Mouse (Mus musculus): ENCODE data around the gene Atn1. TPM values are rescaled to one million over a fixed set of nuclear protein-coding genes. Genes with fewer than 3 reads are reported as not detected.
"Not testable (repeated sequence)": the region's sequence is repeated elsewhere in the genome, so short reads cannot be mapped to it uniquely, and the experiment has no call there.

Gene Atn1
- polyA plus RNA-seq (2016; fragmentation: Nextera tagmentation; extraction: Ambion mirVana) = 16.8 and 17.4 TPM in 2 replicates

DNA sequence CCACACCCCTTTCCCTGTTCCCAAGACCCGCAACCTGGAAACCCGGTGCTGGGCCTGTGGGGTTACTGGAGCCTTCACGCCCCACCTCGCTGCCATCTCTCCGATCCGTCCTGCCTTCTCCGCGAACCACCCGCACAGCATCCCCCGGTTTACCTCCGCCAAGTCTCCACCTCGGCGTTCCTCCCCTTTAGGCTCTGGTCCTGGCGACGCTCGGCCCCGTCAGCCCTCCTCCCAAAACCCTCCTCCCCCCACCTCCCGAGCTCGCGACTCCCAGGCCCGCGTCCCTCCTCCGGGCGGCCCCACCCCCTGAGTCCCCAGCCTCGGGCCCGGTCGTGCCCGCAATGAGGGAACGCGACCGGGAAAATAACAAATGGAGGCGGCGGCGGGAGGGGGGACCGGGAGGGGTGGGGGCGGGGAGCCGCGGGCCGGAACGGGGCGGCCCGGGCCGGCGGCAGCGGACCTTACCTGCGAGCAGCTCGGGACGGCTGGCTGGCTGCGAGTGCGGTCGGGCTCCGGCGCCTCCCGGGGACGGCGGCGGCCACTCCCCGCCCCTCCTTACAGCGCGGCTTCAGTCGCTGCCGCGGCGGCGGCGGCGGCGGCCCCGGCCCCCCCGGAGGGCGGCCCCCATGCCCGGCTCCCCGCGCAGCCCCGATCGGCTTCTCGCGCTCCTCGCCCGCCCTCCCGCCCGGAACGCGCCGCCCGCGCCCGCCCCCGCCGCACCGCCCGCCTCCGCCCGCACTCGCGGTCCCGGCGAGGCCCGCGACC, at the start of gene Atn1, which contains the start of gene Gm45234:
Atn1 (minus strand) TSS at position 694 of the 765 bp plus-strand sequence.
Gm45234 (minus strand) TSS at position 191 of the 765 bp plus-strand sequence.
- Histone ChIP-seq H3K9me3 (no peaks in the 10 kb centered on the region), H3K4me2 (replicated peaks) (peak within 1 kb of the TSS; percentile 75), H3K27ac (peak within 1 kb of the TSS; percentile 97), H3K27me3 (replicated peaks) (no peaks in the 10 kb centered on the region), H3K9ac (peak within 1 kb of the TSS; percentile 97), H3K36me3 (0 out of 2 replicates have a peak, but pooled peaks cover 3% of the 10 kb centered on the region), H3K4me3 (peak within 1 kb of the TSS; percentile 87), H3K4me1 (peaks cover 46% of the 10 kb centered on the region)
- under 1% methylated on average over 75 of the region's 100 CpGs for WGBS
- peak; percentile 74 for ATAC-seq (ENCODE audit: low FRiP score, low read depth)

DNA sequence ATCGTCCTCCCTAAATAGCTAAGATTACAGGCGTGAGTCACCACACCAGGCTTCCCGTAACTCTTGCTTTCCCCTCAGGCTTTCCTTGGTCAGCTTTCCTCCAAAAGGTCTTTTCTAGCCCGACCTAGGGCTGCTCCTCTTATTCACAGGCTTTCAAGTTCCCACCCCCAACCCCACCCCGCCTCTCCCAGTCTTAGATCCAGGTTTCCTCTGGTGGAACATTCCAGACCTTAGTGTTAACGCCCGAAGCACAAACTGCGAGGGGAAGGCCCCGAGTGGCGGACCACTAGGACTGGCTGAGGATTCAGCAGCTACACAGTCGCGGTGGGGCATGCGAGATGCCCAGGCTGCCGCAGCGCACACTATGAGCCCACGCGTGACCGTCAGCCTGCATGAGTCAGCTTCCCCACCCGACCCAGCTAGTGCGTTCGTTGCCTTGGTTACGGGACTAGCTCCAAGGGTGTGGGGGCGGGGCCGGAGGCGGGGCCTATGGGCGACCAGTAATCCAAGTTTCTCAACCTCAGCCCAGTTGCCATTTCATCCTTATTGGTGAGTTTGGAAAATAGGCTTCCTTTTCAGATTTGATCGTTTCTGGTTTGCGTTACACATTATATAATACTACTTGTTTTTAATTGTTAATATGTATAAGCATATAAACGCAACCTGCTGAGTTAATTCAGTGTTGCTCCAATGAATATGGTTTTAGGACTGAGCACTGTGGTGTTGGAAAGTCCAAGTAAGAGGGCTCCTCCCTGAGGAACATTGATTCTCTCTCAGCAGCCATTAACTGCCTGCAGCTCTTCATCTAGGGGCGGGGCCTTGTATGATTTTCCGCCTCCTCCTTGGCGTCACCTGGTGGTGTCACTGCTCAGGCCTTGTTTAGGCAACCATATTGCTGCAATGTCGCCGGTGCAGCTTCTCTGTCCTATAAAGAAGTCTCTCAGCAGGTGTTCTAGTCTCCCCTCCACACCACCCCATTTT, 49.3 kb upstream of the Atn1 start:
- Histone ChIP-seq H3K4me3 (peak overlapping the region; percentile 34), H3K9me3 (no peaks in the 10 kb centered on the region), H3K4me2 (replicated peaks) (peak overlapping the region; percentile 81), H3K27ac (no peak overlapping the region), H3K27me3 (replicated peaks) (no peaks in the 10 kb centered on the region), H3K4me1 (peaks cover 28% of the 10 kb centered on the region), H3K9ac (peak overlapping the region; percentile 48), H3K36me3 (no peaks in the 10 kb centered on the region)
- peak; percentile 82 for ATAC-seq (ENCODE audit: low FRiP score, low read depth)
- 1% methylated on average over 34 of the region's 34 CpGs for WGBS

DNA sequence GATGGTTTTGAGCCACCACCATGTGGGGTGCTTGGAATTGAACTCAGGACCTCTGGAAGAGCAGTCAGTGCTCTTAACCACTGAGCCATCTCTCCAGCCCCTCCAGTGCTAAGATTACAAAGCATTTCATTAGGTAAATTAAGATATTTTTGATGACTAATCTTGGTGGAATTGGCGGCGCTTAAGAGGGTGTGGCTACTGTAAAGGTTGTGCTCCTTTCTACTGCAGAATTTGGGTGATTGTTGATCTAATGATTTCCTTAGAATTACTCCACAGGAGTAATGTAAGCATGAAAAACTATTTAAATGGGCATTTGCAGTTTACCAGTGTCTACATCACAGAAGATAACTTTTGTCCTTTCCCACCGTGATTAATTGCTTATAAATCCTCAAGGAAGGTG, 48.0 kb upstream of the Atn1 start:
- Histone ChIP-seq H3K4me3 (no peak overlapping the region), H3K27me3 (replicated peaks) (no peaks in the 10 kb centered on the region), H3K36me3 (no peaks in the 10 kb centered on the region), H3K4me1 (peaks cover 19% of the 10 kb centered on the region), H3K9ac (no peak overlapping the region), H3K9me3 (no peaks in the 10 kb centered on the region), H3K27ac (no peak overlapping the region), H3K4me2 (replicated peaks) (no peak overlapping the region)
- WGBS = 92% methylated on average over 3 of the region's 3 CpGs
- no peak for ATAC-seq (ENCODE audit: low FRiP score, low read depth)

DNA sequence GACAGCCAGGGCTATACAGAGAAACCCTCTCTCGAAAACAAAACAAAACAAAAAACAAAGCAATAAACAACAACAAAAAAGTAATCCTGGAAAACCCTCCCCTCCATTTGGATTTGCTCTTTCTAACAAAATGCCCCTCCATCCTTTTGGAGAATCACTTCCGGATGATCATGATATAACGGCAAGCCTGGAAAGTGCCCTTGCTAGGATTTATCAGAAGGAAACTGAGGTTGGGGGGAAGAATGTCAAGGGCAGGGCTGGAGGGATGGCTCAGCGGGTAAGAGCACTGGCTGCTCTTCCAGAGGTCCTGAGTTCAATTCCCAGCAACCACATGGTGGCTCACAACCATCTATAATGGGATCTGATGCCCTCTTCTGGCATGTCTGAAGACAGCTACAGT, 47.4 kb upstream of the Atn1 start:
- not testable (repeated sequence) for H3K4me2 ChIP-seq (replicated peaks); H3K4me3 ChIP-seq; H3K9ac ChIP-seq; H3K27ac ChIP-seq; H3K36me3 ChIP-seq; H3K9me3 ChIP-seq; H3K27me3 ChIP-seq (replicated peaks); ATAC-seq (ENCODE audit: low FRiP score, low read depth)
- WGBS = 98% methylated on average over 4 of the region's 4 CpGs
- H3K4me1 ChIP-seq = peaks cover 12% of the 10 kb centered on the region

DNA sequence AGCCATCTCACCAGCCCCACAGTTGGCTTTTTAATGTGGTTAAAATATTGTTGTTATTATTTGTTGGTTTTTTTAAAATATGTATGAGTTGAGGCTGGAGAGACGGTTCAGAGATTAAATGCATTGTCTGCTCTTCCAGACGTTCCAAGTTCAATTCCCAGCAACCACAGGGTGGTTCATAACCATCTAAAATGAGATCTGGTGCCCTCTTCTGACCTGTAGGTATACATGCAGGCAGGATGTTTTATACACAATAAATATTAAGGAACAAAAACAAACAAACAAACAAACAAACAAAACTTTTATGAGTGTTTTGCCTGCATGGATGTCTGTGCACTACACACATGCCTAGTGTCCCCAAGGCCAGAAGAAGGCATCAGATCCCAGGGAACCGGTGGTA, 46.7 kb upstream of the Atn1 start:
- Histone ChIP-seq H3K27me3 (replicated peaks) (no peaks in the 10 kb centered on the region), H3K36me3 (no peaks in the 10 kb centered on the region), H3K9ac (no peak overlapping the region), H3K9me3 (no peaks in the 10 kb centered on the region), H3K27ac (no peak overlapping the region), H3K4me3 (no peak overlapping the region), H3K4me2 (replicated peaks) (no peak overlapping the region), H3K4me1 (peaks cover 6% of the 10 kb centered on the region)
- ATAC-seq (ENCODE audit: low FRiP score, low read depth) = no peak
- WGBS = 75% methylated on average over 3 of the region's 3 CpGs

DNA sequence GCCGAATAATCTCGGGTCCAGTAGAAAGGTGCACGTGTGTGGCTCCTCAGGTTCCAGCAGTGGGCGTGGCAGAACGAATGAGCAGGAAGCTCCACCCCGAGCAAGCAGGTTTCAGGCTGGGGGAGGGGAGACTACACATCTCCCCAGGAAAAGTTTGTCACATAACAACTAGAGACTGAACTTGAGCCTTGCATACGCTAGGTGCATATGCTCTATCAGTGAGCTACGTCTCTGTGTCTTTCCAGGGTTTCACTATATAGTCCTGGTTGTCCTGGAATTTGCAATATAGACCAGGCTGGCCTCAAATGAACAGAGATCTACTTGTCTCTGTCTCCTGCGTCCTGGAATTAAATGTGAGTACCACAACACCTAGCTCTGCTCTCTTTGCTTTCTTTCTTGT, 46.1 kb upstream of the Atn1 start:
- not testable (repeated sequence) for H3K9me3 ChIP-seq; H3K36me3 ChIP-seq; H3K4me1 ChIP-seq; ATAC-seq (ENCODE audit: low FRiP score, low read depth); H3K9ac ChIP-seq; H3K27me3 ChIP-seq (replicated peaks); H3K27ac ChIP-seq; H3K4me3 ChIP-seq
- 0 out of 2 replicates have a peak overlapping the region, but pooled peaks have one; percentile 16 for H3K4me2 ChIP-seq (replicated peaks)
- WGBS = 20% methylated on average over 6 of the region's 9 CpGs

DNA sequence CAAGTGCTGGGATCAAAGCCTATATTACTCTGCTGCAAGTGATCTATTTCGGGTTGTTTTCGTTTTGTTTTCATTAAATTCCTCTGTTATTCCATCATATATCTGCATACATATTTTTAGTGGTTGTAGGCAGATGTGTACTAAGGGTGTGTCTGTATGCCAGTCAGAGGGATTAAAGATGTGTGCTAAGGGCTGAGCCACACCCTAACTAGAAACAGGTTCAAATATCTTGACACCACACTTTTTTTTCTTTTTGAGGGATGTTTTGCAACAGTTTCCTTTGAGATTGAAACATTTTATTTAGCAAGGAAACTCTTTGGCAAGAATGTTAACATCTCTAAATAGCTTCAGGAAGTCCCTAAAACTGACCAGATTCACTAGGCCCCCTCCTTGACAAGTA, 39.9 kb upstream of the Atn1 start:
- 84% methylated on average over 2 of the region's 2 CpGs for WGBS
- Histone ChIP-seq H3K9me3 (no peaks in the 10 kb centered on the region), H3K4me3 (no peak overlapping the region), H3K27me3 (replicated peaks) (no peaks in the 10 kb centered on the region), H3K9ac (no peak overlapping the region), H3K27ac (no peak overlapping the region), H3K4me2 (replicated peaks) (no peak overlapping the region), H3K4me1 (no peaks in the 10 kb centered on the region), H3K36me3 (no peaks in the 10 kb centered on the region)
- no peak for ATAC-seq (ENCODE audit: low FRiP score, low read depth)

DNA sequence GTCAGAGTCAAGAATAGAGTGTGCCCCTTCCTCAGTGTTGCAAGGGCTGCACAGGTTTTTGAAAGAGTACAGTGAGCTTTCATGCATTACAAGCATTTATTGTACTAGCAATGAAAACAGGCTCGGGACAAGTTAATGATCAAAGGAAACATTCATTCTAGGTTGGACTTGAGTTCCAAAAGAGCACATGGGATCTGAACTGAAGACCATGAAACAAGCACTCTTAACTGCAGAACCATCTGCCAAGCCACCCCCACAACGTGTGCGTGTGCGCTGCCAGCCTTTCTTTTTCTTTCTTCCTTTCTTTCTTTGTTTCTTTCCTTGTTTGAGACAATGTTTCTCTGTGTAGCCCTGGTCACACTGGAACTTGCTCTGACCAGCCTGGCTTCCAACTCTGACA, 39.5 kb upstream of the Atn1 start:
- Histone ChIP-seq H3K4me3 (no peak overlapping the region), H3K4me2 (replicated peaks) (no peak overlapping the region), H3K9ac (no peak overlapping the region), H3K9me3 (no peaks in the 10 kb centered on the region), H3K27me3 (replicated peaks) (no peaks in the 10 kb centered on the region), H3K4me1 (no peaks in the 10 kb centered on the region), H3K36me3 (no peaks in the 10 kb centered on the region), H3K27ac (no peak overlapping the region)
- ATAC-seq (ENCODE audit: low FRiP score, low read depth) = no peak
- 70% methylated on average over 4 of the region's 4 CpGs for WGBS

DNA sequence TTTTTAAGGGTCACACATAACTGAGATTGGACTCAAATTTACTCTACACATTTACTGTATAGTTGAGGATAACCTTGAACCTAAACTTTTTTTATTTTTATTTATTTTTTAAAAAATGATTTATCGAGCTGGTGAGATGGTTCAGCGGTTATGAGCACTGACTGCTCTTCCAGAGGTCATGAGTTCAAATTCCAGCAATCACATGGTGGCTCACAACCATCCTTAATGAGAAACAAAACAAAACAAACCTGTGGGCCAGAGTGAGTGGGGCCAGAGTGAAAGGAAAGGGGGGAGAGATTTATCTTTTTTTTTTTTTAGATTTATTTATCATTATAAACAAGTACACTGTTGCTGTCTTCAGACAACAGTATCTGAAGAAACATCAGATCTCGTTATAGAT, 35.6 kb upstream of the Atn1 start:
- no peaks in the 10 kb centered on the region for H3K9me3 ChIP-seq
- 87% methylated on average over 3 of the region's 3 CpGs for WGBS
- H3K4me3 ChIP-seq = no peak overlapping the region
- H3K36me3 ChIP-seq = no peaks in the 10 kb centered on the region
- ATAC-seq (ENCODE audit: low FRiP score, low read depth) = no peak
- H3K27ac ChIP-seq = no peak overlapping the region
- H3K4me2 ChIP-seq (replicated peaks) = no peak overlapping the region
- H3K27me3 ChIP-seq (replicated peaks) = no peaks in the 10 kb centered on the region
- H3K9ac ChIP-seq = no peak overlapping the region
- no peaks in the 10 kb centered on the region for H3K4me1 ChIP-seq

DNA sequence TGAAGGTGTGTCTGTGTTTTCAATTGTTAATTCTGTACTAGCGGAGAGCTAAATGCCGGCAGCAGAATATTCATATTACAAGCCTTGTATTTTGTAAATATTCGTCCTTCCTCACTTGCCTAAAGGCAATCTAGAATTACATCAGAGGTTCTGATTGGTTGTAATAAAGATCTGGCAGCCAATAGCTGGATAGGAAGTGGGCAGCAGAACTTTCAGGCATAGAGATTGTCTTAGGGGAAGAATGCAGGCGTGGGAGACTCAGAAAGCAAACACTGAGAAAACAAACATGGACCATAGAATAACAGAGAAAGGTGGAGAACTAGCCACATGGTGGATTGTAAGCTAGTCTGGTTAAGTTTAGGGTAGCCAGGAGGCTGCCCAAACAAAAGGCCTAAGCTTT, 33.8 kb upstream of the Atn1 start:
- 74% methylated on average over 4 of the region's 4 CpGs for WGBS
- no peaks in the 10 kb centered on the region for H3K27me3 ChIP-seq (replicated peaks)

DNA sequence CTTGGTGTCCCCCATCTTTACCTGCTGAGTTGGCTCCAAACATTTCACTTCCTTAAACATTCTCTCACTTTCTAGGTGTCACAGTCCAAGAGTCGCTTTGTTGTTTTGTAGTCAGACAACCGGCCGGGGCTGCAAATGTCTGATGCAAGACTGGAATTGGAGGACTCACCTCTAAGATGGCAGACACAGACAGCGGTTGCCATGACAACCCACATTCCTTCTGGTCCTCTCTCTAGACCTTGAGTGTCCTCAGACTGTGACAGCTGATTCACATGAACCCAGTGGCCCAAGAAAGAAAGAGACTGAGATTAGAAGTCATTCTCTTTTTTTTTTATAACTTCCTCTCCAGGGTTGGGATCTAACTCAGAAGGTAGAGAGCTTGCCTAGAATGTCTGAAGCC, 33.2 kb upstream of the Atn1 start:
- no peak for ATAC-seq (ENCODE audit: low FRiP score, low read depth)
- WGBS = 86% methylated on average over 4 of the region's 4 CpGs
- no peak overlapping the region for H3K9ac ChIP-seq
- no peaks in the 10 kb centered on the region for H3K36me3 ChIP-seq
- H3K4me3 ChIP-seq = no peak overlapping the region
- no peaks in the 10 kb centered on the region for H3K9me3 ChIP-seq
- H3K4me2 ChIP-seq (replicated peaks) = no peak overlapping the region
- no peaks in the 10 kb centered on the region for H3K27me3 ChIP-seq (replicated peaks)
- no peaks in the 10 kb centered on the region for H3K4me1 ChIP-seq
- H3K27ac ChIP-seq = no peak overlapping the region

More for the DNA sequence above, 33.8 kb upstream of the Atn1 start:
- ATAC-seq (ENCODE audit: low FRiP score, low read depth) = no peak
- no peak overlapping the region for H3K4me2 ChIP-seq (replicated peaks)
- H3K27ac ChIP-seq = no peak overlapping the region
- no peaks in the 10 kb centered on the region for H3K4me1 ChIP-seq
- H3K9ac ChIP-seq = no peak overlapping the region
- no peaks in the 10 kb centered on the region for H3K36me3 ChIP-seq
- H3K4me3 ChIP-seq = no peak overlapping the region
- no peaks in the 10 kb centered on the region for H3K9me3 ChIP-seq

DNA sequence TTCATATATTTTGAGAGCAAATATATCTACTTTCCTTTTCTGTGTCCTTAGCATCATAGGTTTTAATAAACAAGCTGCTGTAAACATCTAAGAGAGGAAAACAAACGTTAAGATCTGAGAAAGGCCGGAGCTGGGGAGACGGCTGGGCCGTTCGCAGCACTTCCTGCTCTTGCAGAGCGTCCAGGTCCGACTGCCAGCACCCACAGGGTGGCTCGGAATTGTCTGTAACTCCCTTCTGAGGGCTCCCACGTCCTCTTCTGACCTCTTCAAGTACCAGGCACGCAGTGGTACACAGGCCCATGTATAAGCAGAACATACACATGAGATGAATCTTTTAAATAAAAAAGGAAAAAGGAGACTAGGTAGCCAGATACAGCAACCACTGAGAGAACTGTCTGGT, 31.4 kb upstream of the Atn1 start:
- Histone ChIP-seq H3K36me3 (no peaks in the 10 kb centered on the region), H3K4me3 (no peak overlapping the region), H3K27me3 (replicated peaks) (no peaks in the 10 kb centered on the region), H3K4me1 (no peaks in the 10 kb centered on the region), H3K9me3 (no peaks in the 10 kb centered on the region), H3K27ac (no peak overlapping the region), H3K4me2 (replicated peaks) (no peak overlapping the region), H3K9ac (no peak overlapping the region)
- no peak for ATAC-seq (ENCODE audit: low FRiP score, low read depth)
- WGBS = 81% methylated on average over 10 of the region's 10 CpGs

Data from neural tube, embryonic 12.5 days (tissue).